Mouse (Mus musculus) heart, postnatal 0 days (tissue): ENCODE measurements at regions not wholly inside any gene's neighbourhood (a gene's known extent, or its start where the extent isn't known, plus 50 kb on each side); places are given as distances from the start of the nearest gene placed in this dataset.

Experiments
- CTCF ChIP-seq: IDR thresholded peaks from 2 replicates; pipeline ENCODE4 v1.5.1; 2016; ENCODE audit warnings: antibody characterized with exemption, control low read depth, low read depth
- EP300 ChIP-seq: IDR thresholded peaks from 2 replicates; pipeline ENCODE4 v1.6.1; 2016; ENCODE audit warnings: antibody characterized with exemption, low read depth

- TF ChIP-seq CTCF (no peak), EP300 (no peak)
Observed at GRCm38 (mm10) chr2:167836611-167837010, 95.2 kb upstream of the Ptpn1 start.
